Mouse (Mus musculus): Measurements from ENCODE around the gene Pi16. TPM values are rescaled to one million over a fixed set of nuclear protein-coding genes. Genes with fewer than 3 reads are reported as not detected.

The Pi16 gene
- total RNA-seq, 2 experiments from 2014 or later: 16.8 to 52.3 TPM

- DNase-seq (ENCODE audit: low spot score in 2 of 2): no peak
Measured at GRCm38 (mm10) chr17:29326531-29327529, 9.3 kb downstream of the Pi16 start.

DNA sequence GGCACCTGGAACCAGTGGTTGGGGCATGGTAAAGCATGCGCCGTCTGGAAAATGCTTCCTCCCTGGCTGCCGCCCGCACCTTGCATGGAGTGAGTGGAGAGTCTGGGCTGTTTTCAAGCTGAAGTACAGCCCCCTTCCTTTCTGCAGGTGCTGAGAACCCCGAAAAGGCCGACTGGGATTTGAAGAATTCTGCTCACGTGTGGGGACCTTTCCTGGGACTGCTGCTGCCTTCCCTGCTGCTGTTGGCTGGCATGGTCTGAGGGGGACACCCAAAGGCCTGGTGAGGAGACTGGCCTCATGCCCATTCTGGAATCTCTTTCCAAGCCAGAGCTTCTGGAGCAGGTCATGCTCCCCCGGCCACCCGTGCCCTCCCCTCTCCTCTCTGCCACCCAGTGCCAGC is 10.2 kb downstream of the Pi16 start:
- no peak for DNase-seq (ENCODE audit: low spot score in 2 of 2)

GRCm38 (mm10) chr17:29330221-29330620 is 12.7 kb downstream of the Pi16 start:
- no peak for DNase-seq (ENCODE audit: low spot score in 2 of 2)

- DNase-seq (ENCODE audit: low spot score in 2 of 2): no peak
Measured at GRCm38 (mm10) chr17:29330671-29331410, 13.4 kb downstream of the Pi16 start.

- DNase-seq (ENCODE audit: low spot score in 2 of 2): no peak
Measured at GRCm38 (mm10) chr17:29332186-29332685, 14.8 kb downstream of the Pi16 start.

DNA sequence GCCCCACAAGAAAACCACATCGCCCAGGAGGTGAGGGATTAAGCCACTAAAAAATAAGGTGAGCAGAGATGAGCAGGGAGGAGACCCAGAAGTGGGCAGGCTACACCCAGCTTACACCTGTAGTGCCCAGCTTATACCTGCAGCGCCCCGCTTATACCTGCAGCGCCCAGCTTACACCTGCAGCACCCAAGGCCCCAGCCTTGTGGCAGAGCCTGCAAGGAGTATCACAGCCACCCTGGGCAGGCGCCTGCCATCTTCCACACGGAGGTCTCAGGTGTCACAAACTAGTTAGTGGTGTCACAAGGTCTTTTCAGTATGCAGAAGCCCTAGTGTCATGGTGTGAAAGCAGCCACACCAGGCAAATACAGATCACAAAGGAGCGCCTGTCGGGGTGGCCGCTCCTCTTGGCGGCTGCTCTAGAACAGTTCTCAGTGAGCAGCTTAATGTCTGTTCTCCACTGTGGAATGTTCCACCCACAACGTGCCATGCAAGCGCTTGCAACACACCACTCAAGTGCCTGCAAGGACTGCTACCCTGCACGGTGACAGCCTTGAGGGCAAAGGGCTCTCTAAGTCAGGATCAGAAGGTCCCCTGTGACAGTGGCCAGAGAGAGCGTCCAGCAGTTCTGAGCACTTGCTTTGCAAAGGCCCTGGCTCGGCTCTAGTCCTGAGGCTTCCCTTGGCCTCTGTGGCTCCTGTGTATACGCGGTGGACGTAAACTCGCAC is 18.9 kb downstream of the Pi16 start:
- DNase-seq (ENCODE audit: low spot score in 2 of 2): no peak

- DNase-seq (ENCODE audit: low spot score in 2 of 2): no peak
Measured at GRCm38 (mm10) chr17:29337979-29338823, 20.7 kb downstream of the Pi16 start.

- DNase-seq (ENCODE audit: low spot score in 2 of 2): no peak
Measured at GRCm38 (mm10) chr17:29339170-29339768, 21.8 kb downstream of the Pi16 start.

- no peak for DNase-seq (ENCODE audit: low spot score in 2 of 2)
Measured at GRCm38 (mm10) chr17:29340406-29341261, 23.2 kb downstream of the Pi16 start.

GRCm38 (mm10) chr17:29341591-29342003 is 24.1 kb downstream of the Pi16 start:
- DNase-seq (ENCODE audit: low spot score in 2 of 2): no peak

GRCm38 (mm10) chr17:29342010-29342910 is 24.8 kb downstream of the Pi16 start:
- DNase-seq (ENCODE audit: low spot score in 2 of 2): no peak

GRCm38 (mm10) chr17:29343241-29343640 is 25.8 kb downstream of the Pi16 start:
- no peak for DNase-seq (ENCODE audit: low spot score in 2 of 2)

DNA sequence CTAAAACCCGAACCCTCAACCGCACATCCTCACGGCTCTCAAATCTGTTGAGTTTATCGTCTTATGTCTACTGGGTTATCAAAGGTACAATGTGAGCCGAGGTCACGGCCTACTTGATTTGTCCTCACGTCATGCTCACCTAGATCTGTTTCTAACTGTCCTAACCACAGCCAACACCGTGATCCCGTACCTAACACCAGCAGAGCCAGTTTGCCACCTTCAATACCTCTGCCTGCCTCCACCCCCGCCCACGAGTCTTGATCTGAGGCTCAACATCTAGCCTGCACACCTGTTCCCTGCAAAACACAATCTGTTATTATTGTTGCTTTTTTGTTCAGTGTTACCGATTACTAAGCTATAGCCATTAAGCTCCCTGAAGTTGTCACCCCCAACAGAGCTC is 27.8 kb downstream of the Pi16 start:
- DNase-seq (ENCODE audit: low spot score in 2 of 2): no peak

GRCm38 (mm10) chr17:29346496-29347125 is 29.1 kb downstream of the Pi16 start:
- DNase-seq (ENCODE audit: low spot score in 2 of 2): peak in 1 of 2 experiments; percentile 36

GRCm38 (mm10) chr17:29347126-29347644 is 29.7 kb downstream of the Pi16 start:
- DNase-seq (ENCODE audit: low spot score in 2 of 2): peak in 1 of 2 experiments; percentile 41

DNA sequence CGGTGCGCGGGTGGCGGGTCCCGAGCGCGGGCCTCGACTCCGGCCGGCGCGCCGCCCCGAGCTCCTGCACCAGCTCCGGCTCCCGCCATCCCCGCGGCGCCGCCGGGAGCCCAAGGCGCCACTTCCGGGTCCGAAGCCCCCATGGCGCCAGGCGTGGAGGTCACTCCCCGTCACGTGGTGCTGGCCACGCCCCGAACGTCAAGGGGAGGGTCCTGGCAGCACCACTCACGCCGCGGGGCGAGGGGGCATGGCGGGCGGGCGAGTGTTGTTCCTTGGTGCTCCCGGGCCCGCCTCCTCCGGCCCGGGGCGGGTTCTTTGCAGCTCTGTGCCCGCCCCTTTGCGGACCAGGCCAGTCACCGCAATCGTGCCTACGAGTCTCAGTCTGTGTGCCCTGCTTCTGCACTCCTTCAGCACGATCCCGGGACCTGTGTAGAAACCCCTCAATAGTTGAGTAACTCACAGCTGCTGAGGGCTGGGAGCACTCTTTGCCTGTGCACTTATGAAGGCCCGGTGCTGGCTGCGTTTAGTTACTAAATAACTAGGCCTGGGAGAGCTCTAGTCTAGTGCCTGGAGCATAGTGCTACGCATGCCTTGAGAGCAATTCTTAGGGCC is 30.3 kb downstream of the Pi16 start, which contains the start of gene Mtch1:
TSS of gene Mtch1 (minus strand) at position 290 of the 612 bp plus-strand sequence.
- DNase-seq (ENCODE audit: low spot score in 2 of 2): peak; percentile 100

All from adrenal gland, adult 18-20 months (tissue).